Mouse (Mus musculus) embryonic stem cell, embryonic (primary cell): ENCODE data around the gene Ninl.

Experiments used
- CTCF ChIA-PET, 4 experiments: fragments of 300-600 bp in 2 of 4; fragments of 350-600 bp in 2 of 4; sonication (Branson Sonifier 250); formaldehyde crosslinking; loops; one replicate each; lab custom pipeline; 2022; ENCODE audit warnings: inconsistent platforms in 2 of 4; lab: Charles Lee
- POLR2A ChIA-PET, 4 experiments: fragments of 300-600 bp in 2 of 4; fragments of 350-600 bp in 2 of 4; sonication (Branson Sonifier 250); formaldehyde crosslinking; loops; one replicate each; lab custom pipeline; 2022; ENCODE audit warnings: antibody characterized with exemption in 4 of 4, inconsistent platforms in 1 of 4; lab: Charles Lee

Gene Ninl

GRCm38 (mm10) chr2:150904936-150905450, 134.2 kb downstream of the Ninl start, which contains the start of gene Gins1:
Gene Gins1 (plus strand): TSS chr2:150905400.
- POLR2A ChIA-PET: interaction anchor here in 3 of 4 experiments (0.6 to 5.6 kb wide), 90 partner anchors 9 to 1899 kb away, joined by 3 to 71 read pairs (median 4); partner anchors contain the start of genes Nanp (in 3 of the 3), Ninl (in 3 of the 3), Acss1 (in 1 of the 3) and Apmap (in 1 of the 3)
- CTCF ChIA-PET: interaction anchor here in 3 of 4 experiments (0.6 to 2.0 kb wide), 8 partner anchors 10 to 1709 kb away, joined by 3 to 6 read pairs (median 4); no protein-coding TSS in a partner anchor

- CTCF ChIA-PET: interaction anchor here (0.5 to 2.0 kb wide), 9 partner anchors 9 to 886 kb away, joined by 3 to 9 read pairs (median 4); no protein-coding TSS in a partner anchor
- POLR2A ChIA-PET: interaction anchor here in 3 of 4 experiments (0.6 to 5.6 kb wide), 98 partner anchors 9 to 1900 kb away, joined by 3 to 71 read pairs (median 4); partner anchors contain the start of genes Entpd6 (in 2 of the 3), Nanp (in 2 of the 3), Ninl (in 2 of the 3) and Acss1 (in 1 of the 3)
These were observed 134.8 kb downstream of the Ninl start, which contains the start of gene Abhd12 for GRCm38 (mm10) chr2:150904272-150904935. Gene Abhd12 (minus strand): TSS chr2:150904741.

GRCm38 (mm10) chr2:150902347-150902746, 136.8 kb downstream of the Ninl start:
- ChIA-PET POLR2A (interaction anchor here in 1 of 4 experiments (2.9 kb wide), 1 partner anchor 18 kb away, joined by 13 read pairs; no protein-coding TSS in a partner anchor), CTCF (no interaction called here)

- POLR2A ChIA-PET: interaction anchor here in 2 of 4 experiments (0.6 to 1.7 kb wide), 3 partner anchors 9 to 245 kb away, joined by 3 to 7 read pairs (median 3); no protein-coding TSS in a partner anchor
- CTCF ChIA-PET: interaction anchor here in 1 of 4 experiments (0.6 kb wide), 1 partner anchor 1297 kb away, joined by 3 read pairs; no protein-coding TSS in a partner anchor
These were observed 138.8 kb downstream of the Ninl start for GRCm38 (mm10) chr2:150900341-150900740.

GRCm38 (mm10) chr2:150895691-150896252, 143.4 kb downstream of the Ninl start:
- ChIA-PET CTCF (interaction anchor here in 1 of 4 experiments (1.3 kb wide), 1 partner anchor 9 kb away, joined by 3 read pairs; the partner anchor contains the start of genes Abhd12 and Gins1), POLR2A (interaction anchor here in 3 of 4 experiments (0.6 to 8.7 kb wide), 15 partner anchors 8 to 239 kb away, joined by 3 to 71 read pairs (median 6); partner anchors contain the start of genes Abhd12 (in 3 of the 3), Gins1 (in 2 of the 3), Nanp (in 1 of the 3) and Ninl (in 1 of the 3))

- CTCF ChIA-PET: interaction anchor here in 1 of 4 experiments (1.3 kb wide), 1 partner anchor 10 kb away, joined by 3 read pairs; the partner anchor contains the start of genes Abhd12 and Gins1
- POLR2A ChIA-PET: interaction anchor here in 3 of 4 experiments (0.7 to 8.7 kb wide), 14 partner anchors 9 to 238 kb away, joined by 3 to 71 read pairs (median 6); partner anchors contain the start of genes Abhd12 (in 3 of the 3), Gins1 (in 2 of the 3), Nanp (in 1 of the 3) and Ninl (in 1 of the 3)
These were observed 144.4 kb downstream of the Ninl start for GRCm38 (mm10) chr2:150894617-150895267.

- CTCF ChIA-PET: no interaction called here
These were observed 151.8 kb downstream of the Ninl start for GRCm38 (mm10) chr2:150887370-150887769.

GRCm38 (mm10) chr2:150886315-150886714, 152.9 kb downstream of the Ninl start:
- CTCF ChIA-PET: no interaction called here

More at GRCm38 (mm10) chr2:150887370-150887769, 151.8 kb downstream of the Ninl start:
- POLR2A ChIA-PET: interaction anchor here in 1 of 4 experiments (1.3 kb wide), 1 partner anchor 9 kb away, joined by 3 read pairs; no protein-coding TSS in a partner anchor

GRCm38 (mm10) chr2:150885814-150886213, 153.4 kb downstream of the Ninl start:
- ChIA-PET CTCF (no interaction called here), POLR2A (interaction anchor here in 1 of 4 experiments (1.5 to 2.5 kb wide), 3 partner anchors 10 to 24 kb away, joined by 3 to 13 read pairs (median 8); partner anchors contain the start of gene Abhd12)

More at GRCm38 (mm10) chr2:150886315-150886714, 152.9 kb downstream of the Ninl start:
- POLR2A ChIA-PET: interaction anchor here in 1 of 4 experiments (1.3 to 2.1 kb wide), 3 partner anchors 9 to 23 kb away, joined by 3 to 8 read pairs (median 3); no protein-coding TSS in a partner anchor

- ChIA-PET CTCF (interaction anchor here in 1 of 4 experiments (0.6 kb wide), 1 partner anchor 70 kb away, joined by 5 read pairs; no protein-coding TSS in a partner anchor), POLR2A (interaction anchor here in 2 of 4 experiments (0.6 to 2.5 kb wide), 7 partner anchors 10 to 154 kb away, joined by 3 to 13 read pairs (median 4); partner anchors contain the start of genes Abhd12 (in 2 of the 2), Gins1 (in 1 of the 2), Nanp (in 1 of the 2) and Ninl (in 1 of the 2))
These were observed 154.4 kb downstream of the Ninl start for GRCm38 (mm10) chr2:150884779-150885110.
